Mouse (Mus musculus) mesoderm, embryonic 11.5 days (tissue): ENCODE measurements around the gene 9930021J03Rik.

ENCODE experiments used
- DNase-seq: peaks from one replicate; pipeline ENCODE4 v3.0.0-alpha.2; 2012; ENCODE audit warnings: low read depth, low spot score

Gene 9930021J03Rik

DNA sequence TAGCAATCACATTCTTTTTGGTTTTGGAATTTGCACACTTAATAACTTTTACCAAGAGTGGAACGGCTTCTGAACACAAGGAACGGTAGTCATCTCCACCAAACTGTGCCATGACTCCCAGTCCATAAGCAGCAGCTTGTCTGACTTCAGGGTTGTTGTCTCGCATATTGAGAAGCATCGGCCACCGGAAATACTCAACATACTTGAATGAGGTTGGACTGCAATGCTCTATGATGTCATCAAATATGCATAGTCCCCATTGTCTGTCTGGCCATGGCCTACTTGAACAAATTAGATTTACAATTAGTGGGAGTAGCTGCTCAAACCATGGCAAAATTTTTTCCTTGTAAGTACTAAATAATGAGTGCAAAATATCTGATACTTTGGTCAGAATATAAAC lies 4.2 kb upstream of the 9930021J03Rik start:
- DNase-seq = no peak

DNA sequence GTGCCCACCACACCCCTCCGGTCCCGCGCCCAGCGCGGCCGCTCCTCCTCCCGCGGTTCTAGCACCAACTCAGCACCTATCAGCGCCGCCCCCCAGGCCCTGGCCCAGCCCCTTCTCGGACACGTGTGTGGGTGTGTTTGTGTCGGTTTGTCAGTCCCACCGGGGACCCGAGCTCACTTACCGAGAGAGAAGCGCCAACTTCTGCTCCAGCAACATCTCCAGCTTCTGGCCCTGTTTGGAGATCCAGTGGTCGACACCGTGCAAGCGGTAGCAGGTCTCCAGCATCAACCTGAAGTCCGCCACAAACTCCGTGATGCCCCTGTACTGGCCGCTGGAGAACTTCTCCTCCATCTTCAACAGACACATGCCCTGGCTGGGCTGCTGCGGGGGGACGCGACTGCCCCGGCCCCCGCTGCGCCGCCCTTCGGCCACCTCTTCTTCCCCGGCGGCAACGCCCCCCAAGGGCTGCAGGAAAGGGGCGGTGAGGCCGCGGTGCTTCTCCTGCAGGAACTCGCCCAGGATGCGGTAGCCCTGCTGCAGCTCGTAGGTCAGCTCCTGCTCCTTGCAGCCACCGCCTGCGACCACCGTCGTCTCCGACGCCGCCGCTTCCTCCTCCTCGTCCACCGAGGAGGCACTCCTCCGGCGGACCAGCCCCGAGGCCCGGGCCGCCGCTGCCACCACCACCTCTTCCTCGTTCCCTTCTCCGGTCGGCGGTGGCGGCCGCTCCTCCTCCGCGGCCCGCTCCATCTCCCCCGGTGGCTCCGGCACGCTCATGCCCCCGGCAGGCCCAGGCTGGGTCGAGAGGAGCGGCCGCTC lies 480 bp downstream of the 9930021J03Rik start:
- peak; percentile 70 for DNase-seq

DNA sequence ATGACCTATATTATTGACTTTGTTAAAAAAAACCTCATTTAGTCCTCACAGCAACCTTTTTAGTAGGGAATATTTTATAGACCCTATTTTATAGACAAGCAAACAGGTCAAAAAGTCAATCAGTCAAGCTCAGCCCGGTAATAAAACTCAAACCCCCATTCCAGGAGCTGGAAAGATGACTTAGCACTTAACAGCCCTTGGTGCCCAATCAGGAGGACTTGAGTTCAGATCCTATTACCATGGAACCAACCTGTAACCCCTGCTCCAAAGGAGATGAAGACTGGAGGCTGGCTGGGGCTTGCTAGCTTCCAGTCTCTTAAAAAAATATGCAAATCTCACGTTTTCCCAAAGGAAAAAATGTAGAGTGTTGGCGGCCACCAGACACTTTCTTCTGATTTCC lies 1.8 kb downstream of the 9930021J03Rik start:
- no peak for DNase-seq

DNA sequence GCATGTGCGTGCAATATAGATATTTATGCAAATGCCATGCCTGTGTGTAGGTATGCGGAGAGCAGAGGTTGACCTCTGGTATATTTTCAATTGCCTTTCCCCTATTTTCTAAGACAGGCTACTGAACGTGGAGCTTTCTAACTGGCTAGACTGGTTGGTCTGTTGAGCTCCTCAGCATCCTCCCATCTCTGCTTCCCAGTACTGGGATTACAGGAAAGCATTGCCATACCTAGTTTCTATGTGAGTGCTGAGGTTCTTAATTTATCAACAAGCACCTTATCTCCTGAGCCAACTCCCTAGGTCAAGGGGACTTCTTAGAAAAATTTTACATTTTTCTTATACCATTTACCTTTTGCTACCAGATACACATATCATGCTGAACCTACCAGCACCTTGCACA lies 8.4 kb downstream of the 9930021J03Rik start:
- DNase-seq = no peak

DNA sequence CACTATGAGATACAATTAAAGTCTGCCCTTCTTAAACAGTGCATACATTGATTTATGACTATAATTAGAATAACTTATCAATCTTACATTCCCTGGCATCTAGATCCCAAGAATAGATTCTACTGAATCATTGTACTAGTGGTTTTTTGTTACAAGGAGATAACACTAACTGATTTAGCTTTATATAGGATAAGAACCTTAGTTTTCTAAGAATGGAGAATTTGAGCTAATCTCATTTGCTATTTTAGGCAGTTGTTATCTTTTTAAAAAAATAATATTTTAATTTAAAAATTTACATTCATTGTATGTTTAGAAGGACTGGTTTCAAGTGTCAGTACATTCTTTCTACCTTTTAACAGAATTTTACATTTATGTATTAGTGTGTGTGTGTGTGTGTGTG lies 17.8 kb downstream of the 9930021J03Rik start:
- DNase-seq = no peak

DNA sequence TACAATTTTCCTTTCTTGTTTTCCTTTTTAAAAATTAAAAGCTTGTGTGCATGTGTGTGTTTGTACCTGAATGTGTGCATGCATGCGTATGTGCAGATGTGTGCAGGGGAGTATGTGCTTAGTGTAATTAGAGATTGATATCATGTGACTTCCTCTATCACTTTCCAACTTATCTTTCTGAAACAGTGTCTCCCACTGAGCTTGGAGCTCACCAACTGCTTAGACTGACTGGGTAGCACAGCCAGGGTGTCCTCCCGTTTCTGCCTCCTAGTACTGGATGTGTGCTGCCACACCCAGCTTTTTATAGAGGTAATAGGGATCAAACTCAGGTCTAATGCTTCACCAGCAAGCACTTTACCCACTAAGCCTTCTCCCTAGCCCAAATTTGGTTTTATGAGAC lies 22.9 kb downstream of the 9930021J03Rik start:
- no peak for DNase-seq

GRCm38 (mm10) chr19:29753939-29754338 lies 51.9 kb downstream of the 9930021J03Rik start:
- DNase-seq = no peak

GRCm38 (mm10) chr19:29750994-29751393 lies 54.8 kb downstream of the 9930021J03Rik start:
- no peak for DNase-seq

- DNase-seq = no peak
Measured at GRCm38 (mm10) chr19:29743531-29743930, 62.3 kb downstream of the 9930021J03Rik start.

GRCm38 (mm10) chr19:29740661-29741060 lies 65.1 kb downstream of the 9930021J03Rik start:
- DNase-seq = no peak

DNA sequence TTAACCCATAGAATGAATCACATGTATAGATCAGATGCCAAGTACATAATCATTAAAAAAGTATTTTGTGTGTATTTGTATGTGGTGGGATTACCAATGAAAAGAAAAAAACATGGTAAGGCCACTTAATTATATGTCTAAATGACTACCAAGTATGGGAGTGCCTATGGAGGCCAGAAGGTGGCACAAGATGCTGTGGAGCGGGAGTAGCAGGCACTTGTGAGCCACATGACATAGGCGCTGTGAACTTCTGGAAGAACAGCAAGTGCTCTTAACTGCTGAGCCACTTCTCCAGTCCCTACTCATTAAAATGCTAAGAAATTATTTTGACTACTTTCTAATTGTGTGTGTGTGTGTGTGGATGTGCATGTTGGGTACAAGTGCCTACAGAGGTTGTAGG lies 66.2 kb downstream of the 9930021J03Rik start:
- no peak for DNase-seq

DNA sequence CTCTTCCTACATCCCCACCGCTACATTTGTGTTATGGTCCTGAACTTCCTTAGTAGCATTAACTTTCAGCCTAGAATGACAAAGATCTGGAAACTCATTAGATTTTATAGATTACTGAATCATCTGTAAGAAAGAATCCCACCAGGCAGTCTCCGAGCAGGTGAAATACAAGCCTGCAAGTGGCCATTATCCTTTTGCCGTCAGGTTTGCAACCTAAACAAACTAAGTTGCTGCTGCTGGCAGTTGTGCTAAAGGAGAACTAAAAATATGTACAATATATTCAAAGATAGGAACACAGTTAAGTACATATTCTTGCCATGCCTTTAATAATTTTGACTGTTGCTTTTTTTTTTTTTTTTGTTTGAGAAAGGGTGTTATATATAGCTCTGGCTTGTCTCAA lies 70.4 kb downstream of the 9930021J03Rik start:
- no peak for DNase-seq

DNA sequence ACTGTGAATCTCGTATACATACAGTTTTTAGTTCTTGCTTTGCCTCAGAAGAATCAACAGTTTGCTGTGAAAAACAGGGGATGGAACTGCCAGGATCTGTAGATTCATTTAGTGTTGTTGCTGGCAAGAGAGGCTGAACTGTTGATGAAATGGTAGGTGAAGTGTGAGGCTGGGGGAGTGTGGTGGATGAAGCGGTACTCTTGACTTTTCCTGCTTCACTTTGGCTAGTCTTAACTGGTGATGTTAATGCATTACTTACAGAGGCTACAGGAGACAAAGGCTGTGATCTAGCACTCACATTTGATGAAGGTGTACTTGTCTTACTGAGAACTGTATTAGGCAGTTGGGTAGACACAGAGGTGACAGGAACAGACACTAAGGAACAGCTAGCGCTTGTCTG lies 87.3 kb downstream of the 9930021J03Rik start:
- no peak for DNase-seq

DNA sequence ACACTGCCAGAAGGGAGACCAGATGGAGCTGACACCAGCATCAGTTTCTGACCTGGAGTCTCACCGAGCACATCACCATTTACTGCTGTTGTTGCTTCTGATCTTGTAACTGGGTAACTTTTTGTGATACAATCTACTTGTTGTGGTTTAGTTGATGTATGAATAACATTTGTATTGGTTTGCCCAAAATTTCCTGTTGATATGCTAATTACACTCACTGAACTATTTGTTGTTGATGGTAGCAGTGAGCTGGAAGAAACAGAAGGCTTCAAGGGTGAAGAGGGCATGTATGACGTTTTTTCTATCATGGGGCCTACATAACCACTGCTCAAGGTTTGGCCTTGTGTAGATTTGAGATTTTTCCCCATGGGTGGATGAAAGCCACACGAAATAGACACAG lies 87.9 kb downstream of the 9930021J03Rik start:
- DNase-seq = no peak

- no peak for DNase-seq
Measured at GRCm38 (mm10) chr19:29713451-29713850, 92.3 kb downstream of the 9930021J03Rik start.

- no peak for DNase-seq
Measured at GRCm38 (mm10) chr19:29709461-29709860, 96.3 kb downstream of the 9930021J03Rik start.

GRCm38 (mm10) chr19:29708461-29708860 lies 97.3 kb downstream of the 9930021J03Rik start:
- no peak for DNase-seq

DNA sequence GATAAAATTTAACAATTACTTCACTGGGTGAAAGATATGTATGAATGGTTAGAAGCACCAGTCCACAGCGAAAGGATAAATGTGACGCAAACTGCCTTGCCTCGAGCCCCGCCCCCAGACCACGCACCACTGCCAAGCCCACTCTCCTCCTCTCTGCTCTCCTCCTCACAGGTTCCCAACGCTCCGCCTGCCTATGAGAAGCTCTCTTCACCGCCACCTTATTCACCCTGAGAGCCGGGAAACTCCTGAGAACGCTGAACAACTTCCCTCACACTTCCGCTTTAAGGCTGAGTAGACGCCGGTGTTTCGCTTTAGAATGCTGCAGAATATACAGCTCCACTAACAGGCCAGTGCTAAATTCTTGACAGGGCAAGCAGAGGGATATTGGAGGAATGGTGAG lies 97.8 kb downstream of the 9930021J03Rik start:
- DNase-seq = no peak

DNA sequence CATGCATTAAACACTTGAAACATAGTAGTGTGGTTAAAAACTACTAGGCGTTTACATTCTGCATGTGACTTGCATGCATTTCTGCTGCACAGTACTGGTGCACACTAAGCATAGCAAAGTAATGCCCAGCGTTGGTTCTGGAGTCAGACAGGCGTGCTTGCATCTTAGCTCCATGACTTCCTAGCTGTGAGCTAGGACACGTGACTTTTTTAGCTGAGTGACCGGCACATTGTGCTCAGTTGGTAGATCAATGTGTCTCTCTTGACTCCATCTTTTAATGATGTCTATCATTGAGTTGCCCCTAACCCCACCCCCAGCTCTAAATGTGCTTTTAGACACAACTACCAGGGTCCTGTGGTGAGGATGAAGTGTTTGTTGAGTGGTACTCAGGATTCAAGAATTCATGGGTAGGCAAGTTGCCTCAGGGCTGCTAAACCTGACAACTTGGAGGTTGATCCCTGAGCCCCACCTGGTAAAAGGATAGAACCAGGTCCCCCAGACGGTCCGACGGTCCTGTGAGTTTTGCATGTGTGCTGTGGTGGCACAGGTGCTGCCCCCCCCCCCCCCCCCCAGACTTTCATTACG lies 98.4 kb downstream of the 9930021J03Rik start:
- DNase-seq = no peak

DNA sequence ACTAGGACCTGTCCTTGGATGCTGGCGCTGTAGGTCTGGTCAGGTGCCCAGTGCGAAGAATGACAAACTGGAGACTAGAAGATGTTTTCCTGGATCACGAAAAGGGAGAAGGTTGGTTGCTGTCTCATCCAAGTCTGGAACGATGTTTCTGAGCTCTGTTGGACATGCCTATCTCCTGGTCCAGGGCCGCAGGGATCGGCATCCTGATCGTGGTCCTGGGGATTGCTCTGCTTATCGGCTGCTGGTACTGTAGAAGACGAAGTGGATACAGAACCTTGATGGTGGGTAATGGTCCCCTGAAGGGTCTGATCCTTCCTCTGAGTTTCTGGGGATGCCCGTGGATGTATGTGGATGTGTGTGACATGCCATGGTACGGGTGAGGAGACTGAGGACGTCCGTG lies 101.4 kb downstream of the 9930021J03Rik start:
- no peak for DNase-seq

DNA sequence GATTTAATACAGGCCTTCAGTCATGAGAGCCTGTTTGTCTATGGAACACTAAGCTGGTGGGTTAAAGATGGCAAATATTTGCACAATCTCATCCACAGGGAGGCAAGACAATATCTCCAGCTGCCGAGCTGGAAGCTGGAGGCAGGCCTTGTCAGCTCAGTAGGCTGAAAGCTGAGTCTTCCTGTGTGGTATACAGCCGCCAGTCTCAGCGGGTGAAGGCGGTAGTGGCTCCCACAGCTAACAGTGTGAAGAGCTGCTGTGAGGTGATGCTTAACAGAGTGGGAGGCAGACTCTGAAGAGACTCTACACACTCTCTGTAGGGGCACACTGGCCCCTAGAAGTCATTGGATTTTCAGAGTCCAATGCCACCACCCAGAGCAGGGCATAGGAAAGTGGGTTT lies 104.1 kb downstream of the 9930021J03Rik start:
- no peak for DNase-seq

GRCm38 (mm10) chr19:29697245-29697874 lies 108.4 kb downstream of the 9930021J03Rik start, which contains the start of gene Mlana:
TSS of gene Mlana (plus strand) at chr19:29697824.
- no peak for DNase-seq

DNA sequence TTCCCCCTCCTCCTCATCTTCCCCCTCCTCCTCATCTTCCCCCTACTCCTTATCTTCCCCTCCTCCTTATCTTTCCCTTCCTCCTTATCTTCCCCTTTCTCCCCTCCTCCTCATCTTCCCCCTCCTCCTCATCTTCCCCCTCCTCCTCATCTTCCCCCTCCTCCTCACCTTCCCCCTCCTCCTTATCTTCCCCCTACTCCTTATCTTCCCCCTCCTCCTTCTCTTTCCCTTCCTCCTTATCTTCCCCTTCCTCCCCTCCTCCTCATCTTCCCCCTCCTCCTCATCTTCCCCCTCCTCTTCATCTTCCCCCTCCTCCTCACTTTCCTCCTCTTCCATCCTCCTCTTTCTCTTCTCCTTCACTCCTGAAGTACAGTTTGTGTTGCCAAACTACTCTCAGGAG lies 108.9 kb downstream of the 9930021J03Rik start:
- DNase-seq = no peak
